Mouse (Mus musculus) monocyte, adult 2 months (primary cell): ENCODE results near the gene Gsg1.

Source experiments
- DNase-seq, 2 experiments: peaks; one replicate each; pipeline ENCODE4 v3.0.0; 2022; ENCODE audit warnings: low spot score in 2 of 2, low read depth in 1 of 2

Gsg1 gene

DNA sequence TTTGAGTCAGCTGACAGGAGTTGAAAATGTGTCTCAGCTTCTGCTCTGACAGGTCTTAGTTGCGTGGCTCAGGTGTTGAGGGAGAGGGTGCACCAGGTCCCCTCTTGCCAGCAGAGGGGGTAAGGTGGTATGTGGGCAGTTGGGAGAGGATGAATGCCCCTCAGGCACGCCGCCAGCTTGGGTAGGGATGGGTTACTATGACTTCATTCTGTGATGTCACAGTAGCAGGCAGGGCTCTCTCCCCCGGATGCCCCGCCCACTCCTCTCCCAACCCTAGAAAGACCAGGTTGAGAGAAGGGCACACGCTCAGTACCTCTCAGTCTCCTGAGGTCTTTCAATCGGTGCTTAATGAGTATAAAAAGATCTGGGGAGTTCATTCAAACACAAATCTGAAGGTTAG is at the start of gene Gsg1:
Gene Gsg1 (minus strand): TSS at position 199 of the 400 bp plus-strand sequence.
- DNase-seq = no peak

DNA sequence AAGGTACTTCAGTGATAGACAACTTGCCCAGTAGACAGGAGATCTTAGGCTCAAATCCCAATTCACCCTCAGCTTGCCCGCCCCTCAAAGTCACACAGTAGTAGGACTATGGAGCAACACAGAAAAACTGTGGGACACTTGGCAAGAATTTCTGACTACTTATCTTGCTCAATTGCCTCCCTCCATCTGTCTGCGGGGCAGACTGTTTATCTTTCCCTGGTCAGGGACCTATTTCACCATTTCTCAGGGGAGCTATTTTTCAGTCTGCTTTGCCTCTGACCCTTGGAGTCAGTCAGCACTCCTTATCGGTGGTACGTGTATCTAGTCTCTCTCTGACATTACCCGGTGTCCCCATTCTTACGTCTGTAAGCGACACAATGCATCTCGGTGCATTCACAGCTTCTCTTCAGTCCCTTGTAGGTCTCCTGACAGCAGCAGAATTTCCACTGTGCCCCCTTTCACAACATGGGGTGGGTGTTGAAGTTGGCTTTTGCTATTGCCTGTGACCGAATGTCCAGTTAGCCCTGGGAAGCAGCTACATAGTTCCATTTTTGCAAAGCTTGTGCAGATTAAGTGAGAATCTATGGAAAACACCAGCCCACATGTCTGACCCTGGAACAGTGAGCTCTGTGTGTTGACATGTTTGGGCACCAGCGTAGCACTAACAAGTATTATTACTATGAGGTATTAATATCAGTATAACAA is 48.4 kb upstream of the Gsg1 start:
- DNase-seq = no peak

DNA sequence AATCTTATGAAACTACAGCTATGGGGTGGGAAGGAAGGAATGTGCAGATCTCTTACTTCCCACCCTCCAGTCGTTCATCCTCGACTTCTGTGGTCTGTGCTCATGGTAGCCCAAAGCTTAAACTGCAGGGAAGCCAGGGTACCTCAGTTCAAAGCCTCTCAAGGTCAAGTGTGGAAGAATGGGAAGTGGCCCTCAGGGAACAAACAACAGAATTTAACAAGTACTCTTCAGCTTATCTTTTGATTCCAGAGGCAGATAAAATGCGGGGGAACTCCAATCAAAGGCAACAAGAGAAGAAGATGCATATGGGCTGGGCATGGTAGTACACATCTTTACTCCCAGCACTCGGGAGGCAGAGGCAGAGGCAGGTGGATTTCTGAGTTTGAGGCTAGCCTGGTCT is 46.3 kb upstream of the Gsg1 start:
- no peak for DNase-seq

DNA sequence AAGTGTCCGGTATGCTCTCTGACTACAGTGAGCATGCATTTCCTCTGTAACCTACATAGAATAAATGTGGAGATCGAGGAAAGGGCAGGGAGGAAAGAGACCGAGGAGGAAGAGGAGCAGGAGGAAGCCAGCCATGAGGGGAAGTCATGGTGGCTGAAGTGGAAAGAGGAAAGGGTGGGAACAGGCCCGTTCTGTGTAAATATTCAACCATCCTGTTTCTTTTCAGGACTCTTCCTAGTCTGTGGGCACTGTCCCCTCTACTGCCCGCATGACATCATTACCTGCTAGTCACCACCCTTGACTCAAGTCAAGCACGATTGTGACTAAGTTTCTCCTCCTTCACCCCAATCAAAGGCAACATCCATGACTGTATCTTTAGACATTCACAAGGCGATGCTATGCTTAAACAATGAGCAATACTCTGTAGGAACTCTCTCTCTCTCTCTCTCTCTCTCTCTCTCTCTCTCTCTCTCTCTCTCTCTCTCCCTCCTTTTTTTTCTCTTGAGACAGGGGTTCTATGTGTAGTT is 44.9 kb upstream of the Gsg1 start:
- no peak for DNase-seq

DNA sequence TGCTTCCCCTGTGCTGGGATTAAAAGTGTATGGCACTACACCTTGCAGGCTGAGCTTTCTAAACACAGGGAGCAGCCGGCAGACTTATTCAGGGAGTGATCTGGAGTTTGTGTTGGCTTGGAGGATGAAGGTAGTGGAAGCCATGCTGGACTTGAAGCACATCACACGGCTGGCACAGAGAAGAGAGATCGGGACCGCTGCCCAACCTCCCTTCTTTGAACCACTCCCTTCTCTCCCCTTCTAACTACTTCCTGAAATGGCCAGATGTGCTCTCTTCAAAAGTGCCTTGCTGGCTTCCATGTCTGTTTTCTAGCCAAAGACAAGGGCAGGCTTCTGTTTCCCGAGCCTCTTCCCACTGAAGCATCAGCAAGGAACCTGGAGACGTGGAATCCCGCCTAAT is 43.4 kb upstream of the Gsg1 start:
- no peak for DNase-seq

DNA sequence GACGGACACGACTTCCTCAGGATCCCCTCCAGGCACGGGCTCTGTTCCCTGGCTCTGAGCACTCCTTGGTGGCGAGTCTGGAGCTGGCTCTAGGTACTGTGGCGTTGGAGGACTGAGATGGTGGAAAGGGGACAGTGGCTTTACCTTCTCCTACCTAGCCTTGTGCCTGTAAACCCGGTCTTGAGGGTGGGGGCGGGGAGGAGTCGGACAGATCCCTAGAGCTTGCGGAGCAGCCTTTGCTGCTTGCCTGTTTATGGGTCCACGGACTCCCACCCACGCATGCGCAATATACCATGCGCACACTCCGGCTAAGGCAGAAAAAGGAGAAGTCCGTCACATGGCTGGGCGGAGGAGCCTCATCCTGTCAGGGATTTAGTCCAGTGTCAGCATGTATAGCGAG is 42.1 kb upstream of the Gsg1 start:
- DNase-seq = peak; percentile 73 to 75

DNA sequence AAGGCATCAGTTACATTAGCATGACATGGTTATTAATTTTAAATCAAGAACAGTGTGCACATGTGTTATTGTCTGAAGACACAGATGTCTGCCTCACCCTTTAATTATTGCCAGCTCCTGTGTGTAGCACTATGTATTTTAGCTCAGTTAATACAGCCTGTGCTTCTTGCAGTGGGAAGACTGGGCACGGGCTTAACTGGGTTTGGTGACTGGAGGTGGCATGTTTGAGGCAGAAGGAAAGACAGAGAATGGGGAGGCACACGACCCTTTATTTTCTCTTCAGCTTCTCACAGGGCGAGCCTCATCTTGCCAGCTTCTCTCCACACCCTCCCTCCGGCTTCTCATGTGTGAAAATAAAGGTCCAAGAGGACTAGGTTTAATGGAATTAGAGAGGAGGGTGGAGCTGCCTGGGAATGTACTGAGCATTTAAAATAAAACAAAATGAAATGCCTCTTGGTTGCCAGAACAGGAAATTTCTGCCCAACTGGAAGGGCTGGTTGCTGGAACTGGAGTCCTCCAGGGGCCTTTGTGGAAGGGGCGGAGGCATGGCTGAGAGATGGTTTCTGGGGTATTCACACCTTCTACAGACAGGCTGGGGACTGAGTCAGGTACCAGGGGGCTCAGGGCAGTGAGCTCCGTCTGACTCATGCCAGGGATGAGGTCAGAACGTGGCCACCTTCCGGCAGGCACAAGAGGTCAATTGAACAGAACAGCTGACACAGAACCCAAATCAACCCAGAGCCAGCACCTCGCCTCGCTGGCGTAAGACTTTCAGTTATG is 41.1 kb upstream of the Gsg1 start:
- no peak for DNase-seq

DNA sequence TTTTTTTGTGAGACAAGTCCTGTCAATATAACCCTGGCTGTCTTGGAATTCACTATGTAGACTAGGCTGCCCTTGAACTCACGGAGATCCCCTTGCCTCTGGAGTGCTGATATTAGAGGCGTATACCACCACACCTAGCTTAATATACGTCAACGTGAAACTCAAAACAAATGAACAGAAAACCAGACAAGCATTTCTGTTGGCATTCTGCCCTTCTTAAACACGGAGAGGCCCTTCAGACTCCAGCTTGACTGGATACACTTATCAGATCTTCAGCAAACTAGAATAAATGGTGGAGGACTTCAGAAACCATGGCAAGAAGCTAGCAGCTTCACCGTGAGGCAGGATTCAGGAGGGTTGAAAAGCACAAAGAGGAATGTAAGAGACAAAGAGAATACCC is 40.0 kb upstream of the Gsg1 start:
- no peak for DNase-seq

DNA sequence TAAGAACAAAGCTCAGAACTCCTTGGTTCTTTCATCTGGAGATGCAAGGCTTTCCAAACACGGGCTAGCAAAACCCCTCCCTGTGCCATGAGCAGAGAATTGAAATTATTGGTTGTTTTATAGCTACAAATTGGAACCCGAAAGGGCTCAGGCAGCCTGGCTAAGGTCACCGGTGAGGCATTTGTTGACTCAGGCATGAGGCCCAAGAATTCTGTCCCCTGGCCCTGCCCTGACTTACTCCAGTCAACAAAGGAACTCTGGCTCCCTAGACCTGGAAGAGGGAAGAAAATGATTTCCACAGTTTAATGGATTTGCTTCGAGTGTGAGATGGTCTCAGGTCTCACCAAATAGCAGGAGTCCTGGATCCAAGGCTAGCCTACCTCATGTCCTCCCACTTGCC is 38.2 kb upstream of the Gsg1 start:
- no peak for DNase-seq

DNA sequence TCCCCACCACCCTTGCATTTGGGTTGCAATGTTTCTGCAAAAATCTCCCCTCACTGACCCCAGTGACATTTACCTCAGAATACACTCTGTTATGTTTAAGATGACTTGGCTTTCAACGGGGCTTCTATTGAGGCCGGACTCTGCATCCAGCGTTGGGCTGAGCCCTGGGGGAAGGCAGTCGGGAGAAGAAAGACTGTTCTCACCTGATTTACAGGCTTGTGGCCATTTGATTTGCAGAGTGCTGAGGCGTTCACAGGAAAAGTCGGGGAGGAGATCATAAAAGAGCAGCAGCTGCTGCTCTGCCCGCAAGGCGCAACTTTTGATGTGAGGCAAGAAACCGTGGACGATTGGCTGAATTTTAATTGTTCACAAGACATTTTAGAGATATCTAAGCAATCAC is 25.7 kb upstream of the Gsg1 start:
- no peak for DNase-seq

DNA sequence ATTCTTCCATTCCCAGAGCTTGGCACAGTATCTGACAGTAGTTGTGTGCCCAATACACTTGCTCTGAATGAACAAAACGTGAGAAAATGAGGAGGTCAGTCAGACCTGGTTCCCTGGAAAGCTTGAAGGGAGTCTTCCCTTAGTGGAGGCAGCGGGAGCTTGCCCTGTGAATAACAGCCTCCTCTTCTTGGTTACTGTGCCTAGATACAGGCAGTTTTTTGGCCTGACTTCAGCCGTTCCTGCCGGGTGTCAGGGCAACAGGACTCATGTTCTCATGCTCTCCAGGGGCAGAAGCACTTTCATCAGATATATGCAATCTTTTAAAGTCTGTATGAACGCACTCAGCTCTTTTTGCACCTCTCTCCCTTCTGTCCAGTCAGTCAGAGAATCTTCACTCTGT is 25.1 kb upstream of the Gsg1 start:
- no peak for DNase-seq

DNA sequence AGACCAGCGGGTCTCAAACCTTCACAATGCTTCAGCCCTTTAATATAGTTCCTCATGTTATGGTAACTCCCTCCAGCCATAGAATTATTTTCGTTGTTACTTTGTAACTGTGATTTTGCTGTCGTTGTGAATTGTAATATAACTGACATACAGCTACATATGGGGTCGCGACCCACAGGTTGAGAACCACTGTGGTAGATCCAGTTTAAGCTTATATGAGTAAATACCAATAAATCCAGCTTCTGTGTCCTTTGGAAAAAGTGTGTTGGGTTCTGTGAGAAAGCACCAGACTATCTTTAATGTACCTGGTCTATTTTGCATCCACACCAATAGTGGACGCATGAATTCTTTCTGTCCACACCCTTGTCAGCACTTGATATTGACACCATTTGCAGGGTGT is 24.2 kb upstream of the Gsg1 start:
- no peak for DNase-seq

DNA sequence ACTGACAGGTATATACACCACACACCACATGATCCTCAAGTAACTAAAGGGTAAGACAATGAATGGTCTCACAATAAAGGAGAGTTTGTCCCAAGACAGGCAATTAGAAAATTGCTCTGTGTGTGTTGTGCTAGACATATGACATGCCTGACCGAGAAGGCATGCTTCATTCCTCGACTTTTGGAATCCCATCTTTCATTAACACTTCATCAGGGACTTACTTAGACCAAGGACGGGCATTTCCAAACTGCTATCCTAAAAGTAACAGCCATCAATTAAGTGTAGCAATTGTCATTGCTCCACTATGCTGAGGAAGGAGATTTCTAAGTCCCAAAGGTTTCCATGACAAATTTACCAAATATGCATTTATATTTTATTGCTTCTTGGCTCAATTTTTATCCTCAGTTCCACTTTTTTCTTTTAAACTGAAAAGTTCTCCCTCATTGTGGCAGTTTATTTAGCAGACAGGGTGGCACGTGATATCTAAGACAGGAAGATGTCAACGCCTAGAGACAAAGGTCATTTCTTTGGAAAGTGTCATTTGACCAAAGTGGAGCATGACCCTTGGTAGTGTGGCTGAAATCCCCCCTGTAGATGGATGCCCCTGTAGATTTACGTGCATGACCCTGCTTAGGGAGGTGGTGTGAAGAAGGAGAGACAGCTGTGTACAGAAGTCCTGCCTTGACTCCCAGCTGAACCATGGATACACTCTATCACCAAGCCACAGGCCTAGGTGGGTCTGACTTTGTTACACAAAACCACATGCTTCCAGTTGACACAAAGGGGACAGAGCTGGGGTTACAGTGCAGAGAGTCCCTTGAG is 22.5 kb upstream of the Gsg1 start:
- DNase-seq = no peak

DNA sequence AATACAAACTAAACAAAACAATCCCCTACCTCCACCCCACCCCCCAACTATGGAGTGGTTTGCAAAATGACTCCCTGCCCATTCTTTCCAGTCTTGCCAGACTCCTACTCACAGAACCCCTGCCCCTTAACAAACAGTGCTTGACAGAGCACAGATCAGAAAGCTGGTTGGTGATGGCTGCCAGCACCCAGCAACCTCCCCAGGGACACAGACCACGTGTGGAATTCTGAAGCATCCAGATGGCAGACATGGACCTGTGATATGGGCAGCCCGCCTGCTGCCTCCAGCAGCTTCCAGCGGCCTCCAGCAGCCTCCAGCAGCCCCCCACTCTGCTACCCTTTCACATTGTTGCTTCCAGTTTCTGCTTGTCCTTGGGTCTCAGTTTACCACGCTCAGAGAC is 21.1 kb upstream of the Gsg1 start:
- no peak for DNase-seq

DNA sequence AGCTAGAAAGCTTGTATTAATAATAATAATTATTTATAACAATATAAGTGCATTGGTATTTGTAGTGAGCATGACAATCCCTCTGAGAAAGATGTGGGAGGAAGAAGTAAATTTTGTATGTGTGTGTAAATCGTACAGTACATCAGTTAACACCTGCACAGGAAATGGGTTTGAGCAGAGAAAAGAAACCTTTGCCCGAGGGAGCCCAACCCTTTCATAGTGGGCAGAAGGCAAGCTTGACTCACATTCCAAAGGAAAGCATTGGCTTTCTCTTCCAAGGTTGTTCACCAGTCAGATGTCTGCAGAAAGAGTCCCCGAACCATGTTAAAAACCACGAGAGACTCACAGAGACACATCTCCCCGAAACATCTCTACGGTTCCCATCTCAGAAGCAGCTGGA is 18.9 kb upstream of the Gsg1 start:
- no peak for DNase-seq

DNA sequence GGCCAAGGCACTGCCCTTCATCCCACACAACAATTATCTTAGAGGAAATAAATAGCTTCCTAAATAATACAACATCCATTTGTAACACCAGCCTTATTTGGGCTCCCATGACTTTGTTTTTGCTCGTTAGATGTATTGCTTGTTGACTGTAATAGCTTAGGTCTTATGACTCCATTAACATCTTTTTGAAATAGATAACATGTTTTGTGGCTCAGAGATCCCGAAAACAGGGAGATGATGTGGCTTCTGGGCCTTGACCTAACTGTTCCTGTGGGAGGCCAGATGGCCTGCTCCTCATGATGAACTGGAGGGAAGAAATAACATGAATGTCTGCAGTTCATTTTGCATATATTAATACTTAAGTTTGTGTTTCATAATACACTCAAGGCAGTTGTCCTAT is 17.6 kb upstream of the Gsg1 start:
- no peak for DNase-seq

DNA sequence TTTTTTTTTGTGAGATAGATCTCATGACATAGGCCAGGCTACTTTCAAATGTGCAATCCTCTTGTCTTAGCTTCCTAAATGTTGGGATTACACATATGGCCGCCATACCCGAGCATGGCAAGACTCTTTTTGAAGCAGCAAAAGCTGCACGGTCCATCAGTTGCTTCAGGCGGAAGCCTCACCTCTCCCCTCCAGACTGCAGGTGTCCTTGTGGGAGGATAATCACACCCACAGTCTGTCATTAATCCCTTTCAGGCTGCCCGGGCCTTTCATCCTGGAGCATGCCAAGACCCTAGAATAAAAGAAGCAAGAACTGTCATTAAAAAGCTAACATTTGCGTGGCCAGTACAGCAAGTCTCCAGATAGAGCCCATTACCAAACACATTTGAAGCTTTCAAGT is 15.5 kb upstream of the Gsg1 start:
- DNase-seq = no peak

DNA sequence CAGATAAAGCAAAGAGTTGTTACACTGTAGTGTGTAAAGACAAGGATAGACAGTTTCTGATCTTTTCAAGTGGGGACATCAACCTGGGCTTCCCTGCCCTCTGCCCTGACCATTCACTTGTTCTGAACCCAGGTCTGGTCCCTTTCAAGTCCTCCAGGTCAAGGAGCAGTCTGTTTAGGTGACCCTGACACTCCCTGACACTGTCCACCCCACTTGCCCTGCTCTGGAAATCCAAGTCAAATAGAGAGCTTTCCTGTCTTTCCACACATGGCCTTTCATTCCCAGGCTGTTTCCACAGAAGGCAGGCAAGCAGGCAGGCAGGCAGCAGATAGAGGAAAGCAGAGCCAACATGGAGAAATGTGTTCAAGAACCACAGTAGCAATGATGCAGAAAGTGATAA is 14.2 kb upstream of the Gsg1 start:
- DNase-seq = no peak

DNA sequence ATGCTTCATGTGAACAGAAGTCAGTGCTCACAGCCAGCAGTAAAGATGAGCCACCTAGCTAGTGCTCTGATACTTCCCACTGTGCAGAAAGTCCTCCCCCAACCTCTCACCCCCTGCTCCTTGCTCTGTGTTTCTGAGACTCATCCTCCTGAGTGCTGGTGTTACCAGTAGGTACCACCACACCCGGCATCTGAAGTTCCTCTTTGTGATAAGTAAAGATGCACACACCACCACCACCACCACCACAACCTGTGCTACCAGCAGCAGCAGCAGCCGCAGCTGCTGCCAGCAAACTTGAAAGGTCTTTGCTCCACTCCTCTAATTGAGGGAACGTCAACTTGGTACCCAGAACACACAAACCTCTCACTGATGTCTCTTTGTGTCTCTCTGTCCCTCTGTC is 13.1 kb upstream of the Gsg1 start:
- DNase-seq = no peak

DNA sequence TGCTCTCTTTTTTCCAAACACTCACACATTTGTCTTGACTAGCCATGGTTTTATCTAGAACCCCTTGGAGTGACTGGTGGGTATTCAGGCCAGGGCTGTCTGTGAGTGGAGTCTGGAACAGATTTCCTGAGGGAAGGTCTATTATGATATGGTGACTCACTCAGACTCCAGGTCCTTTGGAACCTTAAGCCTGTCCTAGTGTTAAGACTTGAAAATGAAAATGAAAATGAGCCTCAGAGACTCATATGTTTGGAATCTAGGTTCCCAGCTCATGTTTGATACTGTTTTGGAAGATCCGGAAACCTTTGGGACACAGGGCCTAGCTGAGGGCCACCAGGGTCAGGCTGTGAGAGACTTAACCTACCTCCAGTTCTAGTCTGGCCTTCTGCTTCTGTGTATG is 11.9 kb upstream of the Gsg1 start:
- no peak for DNase-seq

DNA sequence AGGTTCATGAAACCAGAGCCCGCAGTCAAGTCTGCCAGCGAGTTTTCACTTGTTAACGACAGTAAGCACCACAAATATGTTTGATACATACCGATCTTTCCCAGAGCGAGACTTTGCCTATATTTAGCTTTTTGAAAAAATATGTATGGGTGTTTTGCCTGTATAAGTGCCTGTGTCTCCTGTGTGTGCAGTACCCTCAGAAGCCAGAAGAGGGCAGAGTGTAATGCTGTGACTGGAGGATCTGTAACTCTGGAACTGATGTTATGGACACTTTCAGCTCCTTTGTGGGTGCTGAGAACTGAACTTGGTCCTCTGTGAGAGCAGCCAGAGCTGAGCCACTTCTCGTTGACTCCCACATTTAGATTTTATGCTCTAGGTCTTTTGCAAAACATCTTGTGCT is 10.0 kb upstream of the Gsg1 start:
- DNase-seq = no peak

DNA sequence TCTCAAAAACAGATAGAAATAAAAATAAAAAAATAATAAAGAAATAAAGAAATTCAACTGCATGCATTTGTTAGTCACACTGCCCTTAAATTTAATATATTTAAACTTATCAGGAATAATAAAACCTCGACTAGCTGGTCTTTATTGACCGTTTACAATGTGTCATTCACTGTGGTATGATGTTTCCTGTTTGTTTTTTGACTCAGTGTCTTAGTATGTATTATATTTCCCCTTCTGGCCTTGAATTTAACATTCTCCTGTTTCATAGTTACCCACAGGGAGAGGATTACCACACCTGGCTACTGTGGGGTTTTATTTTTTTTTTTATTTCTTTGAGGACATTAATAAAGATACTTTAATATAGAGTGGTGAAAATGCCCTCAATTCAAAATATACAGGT is 8.4 kb upstream of the Gsg1 start:
- DNase-seq = no peak
